Mouse (Mus musculus) embryonic facial prominence, embryonic 12.5 days (tissue): ENCODE measurements at regions not wholly inside any gene's neighbourhood (a gene's known extent, or its start where the extent isn't known, plus 50 kb on each side); places are given as distances from the start of the nearest gene placed in this dataset.

Experiments
- ATAC-seq: fragments of 200-750 bp; cut with Nextera tagmentation; 2 replicates; pipeline ENCODE4 v1.8.0; 2017; ENCODE audit not compliant: insufficient number of reproducible peaks, insufficient read depth, low FRiP score, low TSS enrichment
- H3K27ac ChIP-seq: fragments of 300-500 bp; sonication (generic); 2 replicates; pipeline ENCODE4 v1.5.1; 2016; ENCODE audit warnings: mild to moderate bottlenecking
- H3K27me3 ChIP-seq: fragments of 300-500 bp; sonication (generic); 2 replicates; pipeline ENCODE4 v1.6.1; 2016; ENCODE audit warnings: mild to moderate bottlenecking, moderate library complexity
- H3K36me3 ChIP-seq: fragments of 300-500 bp; sonication (generic); 2 replicates; pipeline ENCODE4 v1.6.1; 2016; ENCODE audit warnings: mild to moderate bottlenecking
- H3K4me1 ChIP-seq: fragments of 300-500 bp; sonication (generic); 2 replicates; pipeline ENCODE4 v1.6.1; 2016
- H3K4me2 ChIP-seq: fragments of 300-500 bp; sonication (generic); replicated peaks from 2 replicates; pipeline ENCODE4 v1.6.1; 2016; ENCODE audit warnings: mild to moderate bottlenecking, moderate library complexity
- H3K4me3 ChIP-seq: fragments of 300-500 bp; sonication (generic); 2 replicates; pipeline ENCODE4 v1.5.1; 2016; ENCODE audit warnings: mild to moderate bottlenecking
- H3K9ac ChIP-seq: fragments of 300-500 bp; sonication (generic); 2 replicates; pipeline ENCODE4 v1.6.1; 2016; ENCODE audit warnings: mild to moderate bottlenecking, moderate library complexity
- H3K9me3 ChIP-seq: fragments of 300-500 bp; sonication (generic); 2 replicates; pipeline ENCODE4 v1.6.1; 2016; ENCODE audit warnings: mild to moderate bottlenecking, moderate library complexity
- WGBS: fragments of 180-500 bp; shearing (Covaris S2); methylation state at CpG from one replicate; pipeline ENCODE4 v1.1.7; 2016; 5-methylcytosine and 5-hydroxymethylcytosine counted together

DNA sequence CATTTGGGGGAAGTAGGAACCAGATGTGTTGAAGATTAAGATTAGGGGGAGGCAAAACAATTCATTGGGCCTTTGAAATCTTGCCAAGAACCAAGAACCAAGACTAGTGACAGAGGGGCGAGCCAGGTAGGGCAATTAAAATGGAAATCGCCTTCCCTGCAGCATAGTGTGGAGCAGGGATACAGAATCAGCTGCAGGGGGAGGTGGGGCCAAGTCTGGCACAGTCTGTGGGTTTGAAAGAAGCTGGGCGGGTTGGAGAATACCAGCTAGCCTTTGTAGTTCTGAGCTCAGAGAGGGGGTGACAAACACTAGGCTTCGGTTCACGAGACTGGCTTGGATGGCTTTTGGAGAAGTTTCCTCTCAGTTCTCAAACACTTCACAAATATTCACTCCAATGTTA, 414.3 kb upstream of the Ubash3b start:
- Histone ChIP-seq H3K9ac (no peak overlapping the region), H3K4me2 (no peak overlapping the region), H3K27me3 (no peaks in the 10 kb centered on the region), H3K36me3 (no peaks in the 10 kb centered on the region), H3K4me3 (no peak overlapping the region), H3K27ac (peak overlapping the region; percentile 56), H3K9me3 (no peaks in the 10 kb centered on the region), H3K4me1 (peaks cover 21% of the 10 kb centered on the region)
- ATAC-seq = no peak
- WGBS = 33% methylated on average over 5 of the region's 5 CpGs

DNA sequence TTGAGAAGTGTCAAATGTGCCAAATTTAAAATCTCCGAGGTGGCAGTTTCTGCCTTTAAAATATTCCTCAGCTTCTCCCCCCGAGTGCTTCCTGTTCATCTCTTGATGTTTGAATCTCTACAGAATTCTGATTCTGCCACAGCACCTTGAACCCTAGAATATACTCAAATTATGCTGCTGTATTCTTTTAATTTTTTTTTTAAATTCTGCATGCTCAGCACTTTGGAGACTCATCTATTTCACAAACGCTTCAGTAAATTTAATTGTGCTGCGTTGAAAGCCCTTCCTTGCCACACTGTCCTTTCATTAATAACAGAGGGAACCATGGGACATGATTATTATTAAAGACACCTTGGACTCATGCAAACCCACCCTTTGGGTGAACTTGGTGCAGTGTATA, 408.8 kb upstream of the Ubash3b start:
- Histone ChIP-seq H3K9me3 (no peaks in the 10 kb centered on the region), H3K36me3 (no peaks in the 10 kb centered on the region), H3K27me3 (no peaks in the 10 kb centered on the region), H3K9ac (no peak overlapping the region), H3K4me1 (peaks cover 3% of the 10 kb centered on the region; the same call in 1 of the 2 replicates), H3K4me2 (no peak overlapping the region), H3K4me3 (no peak overlapping the region), H3K27ac (no peak overlapping the region)
- 86% methylated on average over 4 of the region's 4 CpGs for WGBS
- ATAC-seq = no peak

GRCm38 (mm10) chr9:41566496-41566895, 405.0 kb upstream of the Ubash3b start:
- no peaks in the 10 kb centered on the region for H3K36me3 ChIP-seq
- no peaks in the 10 kb centered on the region for H3K4me1 ChIP-seq
- H3K9me3 ChIP-seq = no peaks in the 10 kb centered on the region
- no peaks in the 10 kb centered on the region for H3K27me3 ChIP-seq
- WGBS = 76% methylated on average over 5 of the region's 5 CpGs
- H3K27ac ChIP-seq = no peak overlapping the region
- no peak for ATAC-seq
- H3K9ac ChIP-seq = no peak overlapping the region
- no peak overlapping the region for H3K4me3 ChIP-seq
- no peak overlapping the region for H3K4me2 ChIP-seq

DNA sequence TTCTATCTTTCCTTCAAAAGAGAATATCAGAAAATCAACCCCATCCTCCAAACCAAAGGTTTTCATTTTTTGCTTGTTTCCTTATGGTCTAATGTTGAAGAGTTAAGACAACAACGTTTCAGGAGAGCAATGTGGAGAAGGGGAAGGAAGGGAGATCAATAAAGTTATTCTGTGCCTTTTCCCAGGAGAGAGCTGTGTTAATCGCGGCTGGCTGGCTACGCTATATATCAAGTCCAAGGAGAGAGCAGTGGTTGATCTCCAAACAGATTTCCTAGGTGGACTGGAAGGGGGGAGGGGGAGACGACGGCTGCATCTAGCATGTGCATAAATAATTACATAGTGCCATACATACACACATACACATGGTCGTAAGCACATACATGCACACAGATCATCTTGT, 404.3 kb upstream of the Ubash3b start:
- Histone ChIP-seq H3K27ac (no peak overlapping the region), H3K4me3 (no peak overlapping the region), H3K9me3 (no peaks in the 10 kb centered on the region), H3K4me1 (no peaks in the 10 kb centered on the region), H3K36me3 (no peaks in the 10 kb centered on the region), H3K4me2 (no peak overlapping the region), H3K9ac (no peak overlapping the region), H3K27me3 (no peaks in the 10 kb centered on the region)
- 84% methylated on average over 7 of the region's 7 CpGs for WGBS
- no peak for ATAC-seq

- WGBS = 88% methylated on average over 2 of the region's 2 CpGs
- no peak overlapping the region for H3K4me3 ChIP-seq
- H3K9ac ChIP-seq = no peak overlapping the region
- H3K4me2 ChIP-seq = no peak overlapping the region
- H3K9me3 ChIP-seq = no peaks in the 10 kb centered on the region
- no peaks in the 10 kb centered on the region for H3K36me3 ChIP-seq
- no peaks in the 10 kb centered on the region for H3K4me1 ChIP-seq
- no peak for ATAC-seq
- H3K27me3 ChIP-seq = no peaks in the 10 kb centered on the region
- no peak overlapping the region for H3K27ac ChIP-seq
These were observed 401.9 kb upstream of the Ubash3b start for GRCm38 (mm10) chr9:41563376-41563775.

DNA sequence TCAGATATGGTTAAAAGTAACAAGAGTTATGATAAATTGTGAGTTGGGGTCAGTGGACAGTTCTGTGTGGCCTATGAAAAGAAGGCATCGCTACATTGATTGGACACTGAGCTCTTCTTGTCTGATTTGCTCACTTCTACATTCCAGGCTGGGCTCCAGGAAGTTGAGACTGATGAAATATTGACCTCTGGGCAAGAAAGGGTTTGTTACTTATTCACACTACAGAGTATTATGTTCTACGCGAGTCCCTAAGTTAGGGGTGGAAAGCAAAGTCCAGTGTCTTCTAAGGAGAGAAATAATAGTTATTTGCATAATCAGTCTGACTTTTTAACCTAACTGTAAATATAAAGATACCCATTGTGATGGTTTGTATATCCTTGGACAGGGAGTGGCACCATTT, 397.0 kb upstream of the Ubash3b start:
- Histone ChIP-seq H3K4me3 (no peak overlapping the region), H3K27ac (no peak overlapping the region), H3K9ac (no peak overlapping the region), H3K27me3 (no peaks in the 10 kb centered on the region), H3K4me2 (no peak overlapping the region), H3K36me3 (no peaks in the 10 kb centered on the region), H3K9me3 (no peaks in the 10 kb centered on the region), H3K4me1 (no peaks in the 10 kb centered on the region)
- no peak for ATAC-seq
- 92% methylated on average over 3 of the region's 3 CpGs for WGBS

DNA sequence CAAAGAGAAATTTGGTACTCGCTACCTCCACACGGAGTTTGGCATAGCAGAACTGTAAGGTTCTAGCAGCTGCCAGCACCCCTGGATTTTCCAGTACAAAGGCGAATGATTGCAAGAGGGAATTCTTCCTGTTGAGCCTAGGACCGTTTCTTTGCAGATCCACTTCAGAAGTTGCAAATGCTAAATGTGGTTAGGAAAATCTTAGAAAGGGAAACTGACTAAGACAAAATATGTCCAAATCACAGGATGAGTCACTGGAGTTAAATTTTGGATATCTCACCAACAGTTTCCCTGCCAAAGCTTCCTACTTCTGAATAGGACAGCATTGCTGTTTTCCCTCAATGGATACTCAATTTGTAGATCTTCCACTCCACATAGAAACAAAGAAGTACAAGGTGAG, 395.4 kb upstream of the Ubash3b start:
- Histone ChIP-seq H3K27ac (no peak overlapping the region), H3K27me3 (no peaks in the 10 kb centered on the region), H3K9ac (no peak overlapping the region), H3K9me3 (no peaks in the 10 kb centered on the region), H3K4me1 (no peaks in the 10 kb centered on the region), H3K36me3 (no peaks in the 10 kb centered on the region), H3K4me3 (no peak overlapping the region), H3K4me2 (no peak overlapping the region)
- WGBS = 87% methylated on average over 4 of the region's 4 CpGs
- no peak for ATAC-seq

- Histone ChIP-seq H3K36me3 (no peaks in the 10 kb centered on the region), H3K27me3 (no peaks in the 10 kb centered on the region), H3K4me2 (no peak overlapping the region), H3K9ac (no peak overlapping the region), H3K27ac (no peak overlapping the region), H3K9me3 (no peaks in the 10 kb centered on the region), H3K4me3 (no peak overlapping the region), H3K4me1 (peaks cover 8% of the 10 kb centered on the region)
- no peak for ATAC-seq
- WGBS = 78% methylated on average over 1 of the region's 1 CpGs
These were observed 384.3 kb upstream of the Ubash3b start for GRCm38 (mm10) chr9:41545776-41546175.

GRCm38 (mm10) chr9:41542511-41542910, 381.0 kb upstream of the Ubash3b start:
- WGBS = 61% methylated on average over 5 of the region's 5 CpGs
- H3K27ac ChIP-seq = no peak overlapping the region
- no peak for ATAC-seq

GRCm38 (mm10) chr9:41541327-41541726, 379.8 kb upstream of the Ubash3b start:
- Histone ChIP-seq H3K4me2 (no peak overlapping the region), H3K27ac (no peak overlapping the region), H3K36me3 (no peaks in the 10 kb centered on the region), H3K4me1 (peaks cover 8% of the 10 kb centered on the region), H3K4me3 (no peak overlapping the region), H3K27me3 (no peaks in the 10 kb centered on the region), H3K9ac (no peak overlapping the region), H3K9me3 (no peaks in the 10 kb centered on the region)
- 68% methylated on average over 6 of the region's 6 CpGs for WGBS
- no peak for ATAC-seq

More at GRCm38 (mm10) chr9:41542511-41542910, 381.0 kb upstream of the Ubash3b start:
- Histone ChIP-seq H3K4me3 (no peak overlapping the region), H3K4me2 (no peak overlapping the region), H3K9me3 (no peaks in the 10 kb centered on the region), H3K9ac (no peak overlapping the region), H3K4me1 (peaks cover 8% of the 10 kb centered on the region), H3K36me3 (no peaks in the 10 kb centered on the region), H3K27me3 (no peaks in the 10 kb centered on the region)

DNA sequence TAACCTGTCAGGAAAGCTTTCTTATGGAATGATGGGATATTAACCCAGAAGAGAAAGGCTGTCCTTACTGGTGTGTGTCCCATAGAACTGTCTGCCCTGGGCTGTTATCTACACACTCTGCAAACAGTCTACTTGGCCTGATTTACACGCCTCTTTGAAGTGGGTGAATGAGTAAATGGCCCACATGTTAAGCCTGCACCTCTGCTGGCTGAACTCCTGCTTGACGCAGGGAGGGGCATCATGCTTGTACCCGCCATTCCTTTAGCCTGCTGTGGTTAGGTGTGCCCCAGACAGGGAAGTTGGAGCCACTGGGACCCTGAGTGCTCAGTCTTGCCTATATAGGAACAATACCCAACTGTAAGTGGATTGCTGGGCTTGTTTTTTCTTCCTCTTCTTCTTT, 371.3 kb upstream of the Ubash3b start:
- Histone ChIP-seq H3K36me3 (0 out of 2 replicates have a peak, but pooled peaks cover 2% of the 10 kb centered on the region), H3K27ac (no peak overlapping the region), H3K4me2 (no peak overlapping the region), H3K4me1 (peaks cover 12% of the 10 kb centered on the region; the same call in 1 of the 2 replicates), H3K9me3 (no peaks in the 10 kb centered on the region), H3K4me3 (no peak overlapping the region), H3K9ac (no peak overlapping the region), H3K27me3 (no peaks in the 10 kb centered on the region)
- 66% methylated on average over 3 of the region's 3 CpGs for WGBS
- ATAC-seq = no peak

DNA sequence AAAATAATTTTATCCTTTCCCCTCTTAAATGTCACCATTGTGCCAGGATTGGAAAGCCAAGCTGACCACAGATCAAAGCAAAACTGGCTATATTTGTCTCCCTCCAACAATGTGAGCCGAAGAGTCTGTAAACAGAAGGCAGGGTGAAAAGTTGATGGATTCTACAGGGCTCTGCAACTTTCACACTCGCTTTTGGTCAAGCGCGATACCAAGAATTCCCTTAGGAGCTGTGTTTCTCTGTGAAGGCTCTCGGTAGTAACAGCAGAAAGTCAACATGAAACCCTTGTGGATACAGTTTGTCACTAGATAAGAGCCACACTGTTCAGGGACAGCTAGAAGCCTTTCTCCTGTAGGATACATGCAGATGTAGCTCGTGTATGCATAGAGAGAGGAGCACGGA, 370.8 kb upstream of the Ubash3b start:
- H3K4me1 ChIP-seq = peaks cover 12% of the 10 kb centered on the region; the same call in 1 of the 2 replicates
- H3K36me3 ChIP-seq = 0 out of 2 replicates have a peak, but pooled peaks cover 2% of the 10 kb centered on the region
- H3K9ac ChIP-seq = no peak overlapping the region
- H3K4me3 ChIP-seq = no peak overlapping the region
- H3K27ac ChIP-seq = no peak overlapping the region
- ATAC-seq = no peak
- no peaks in the 10 kb centered on the region for H3K27me3 ChIP-seq
- H3K4me2 ChIP-seq = no peak overlapping the region
- WGBS = 79% methylated on average over 7 of the region's 7 CpGs
- H3K9me3 ChIP-seq = no peaks in the 10 kb centered on the region

GRCm38 (mm10) chr9:41531596-41531995, 370.1 kb upstream of the Ubash3b start:
- Histone ChIP-seq H3K27me3 (no peaks in the 10 kb centered on the region), H3K9ac (no peak overlapping the region), H3K9me3 (no peaks in the 10 kb centered on the region), H3K4me2 (no peak overlapping the region), H3K4me1 (peaks cover 12% of the 10 kb centered on the region; the same call in 1 of the 2 replicates), H3K27ac (no peak overlapping the region), H3K4me3 (no peak overlapping the region), H3K36me3 (0 out of 2 replicates have a peak, but pooled peaks cover 2% of the 10 kb centered on the region)
- no peak for ATAC-seq
- 57% methylated on average over 6 of the region's 6 CpGs for WGBS
